Mouse (Mus musculus) heart, embryonic 14.5 days (tissue): ENCODE results near the gene Pecr. TPM values are rescaled to one million over a fixed set of nuclear protein-coding genes. Genes with fewer than 3 reads are reported as not detected.

Experiments
- ATAC-seq: fragments of 200-750 bp; cut with Nextera tagmentation; 2 replicates; pipeline ENCODE4 v1.8.0; 2017; ENCODE audit warnings: low read depth, moderate TSS enrichment; ENCODE audit not compliant: insufficient number of reproducible peaks, insufficient read depth, low FRiP score
- H3K27ac ChIP-seq, 2 experiments: fragments of 200-500 bp in 1 of 2; fragments of 300-500 bp in 1 of 2; sonication (generic) in 1 of 2; replicated peaks in 1 of 2; 2 replicates each; pipeline ENCODE4 v1.5.1; 2012 to 2014; ENCODE audit warnings: low read depth in 2 of 2, low read length in 2 of 2, control low read depth in 1 of 2, mild to moderate bottlenecking in 1 of 2, mixed read lengths in 1 of 2; ENCODE audit not compliant: control insufficient read depth in 1 of 2, insufficient read depth in 1 of 2
- H3K27me3 ChIP-seq: fragments of 300-500 bp; sonication (generic); 2 replicates; pipeline ENCODE4 v1.6.1; 2014; ENCODE audit warnings: mild to moderate bottlenecking, low read length, control low read depth; ENCODE audit not compliant: control insufficient read depth, insufficient read depth
- H3K36me3 ChIP-seq: fragments of 300-500 bp; sonication (generic); 2 replicates; pipeline ENCODE4 v1.6.1; 2014; ENCODE audit warnings: mild to moderate bottlenecking, control low read depth, low read length, mixed read lengths; ENCODE audit not compliant: control insufficient read depth, insufficient read depth
- H3K4me1 ChIP-seq, 2 experiments: fragments of 200-500 bp in 1 of 2; fragments of 300-500 bp in 1 of 2; sonication (generic) in 1 of 2; 2 replicates each; pipeline ENCODE4 v1.6.1; 2012 to 2014; ENCODE audit warnings: low read length in 2 of 2, control low read depth in 1 of 2, mixed read lengths in 1 of 2; ENCODE audit not compliant: control insufficient read depth in 2 of 2, insufficient read depth in 2 of 2
- H3K4me2 ChIP-seq: fragments of 300-500 bp; sonication (generic); 2 replicates; pipeline ENCODE4 v1.6.1; 2014; ENCODE audit warnings: mild to moderate bottlenecking, low read length
- H3K4me3 ChIP-seq, 2 experiments: fragments of 200-500 bp in 1 of 2; fragments of 300-500 bp in 1 of 2; sonication (generic) in 1 of 2; 2 replicates each; pipeline ENCODE4 v1.5.1; 2012 to 2014; ENCODE audit warnings: low read length in 2 of 2, mild to moderate bottlenecking in 2 of 2, control low read depth in 1 of 2, low read depth in 1 of 2, moderate library complexity in 1 of 2; ENCODE audit not compliant: control insufficient read depth in 1 of 2, insufficient read depth in 1 of 2
- H3K9ac ChIP-seq: fragments of 300-500 bp; sonication (generic); 2 replicates; pipeline ENCODE4 v1.6.1; 2014; ENCODE audit warnings: mild to moderate bottlenecking, low read length
- H3K9me3 ChIP-seq: fragments of 300-500 bp; sonication (generic); 2 replicates; pipeline ENCODE4 v1.6.1; 2016; ENCODE audit warnings: low read length, control low read depth; ENCODE audit not compliant: control insufficient read depth
- WGBS: fragments of 180-500 bp; shearing (Covaris S2); extraction: QIAGEN DNeasy Blood & Tissue Kit; methylation state at CpG from one replicate; pipeline ENCODE4 v1.1.7; 2014; 5-methylcytosine and 5-hydroxymethylcytosine counted together
- polyA plus RNA-seq: library from polyadenylated mRNA; unstranded; fragments of >200 nt; fragmentation: Nextera tagmentation; extraction: Ambion mirVana; gene quantifications from 2 replicates; pipeline ENCODE4 v1.2.1, GENCODE M21; 2014

Pecr gene
- polyA plus RNA-seq, 1 experiment from 2014 or later = 23.8 TPM

- Histone ChIP-seq H3K4me3 (peak overlapping the region; percentile 62 to 95), H3K4me2 (peak overlapping the region; percentile 97), H3K9me3 (no peaks in the 10 kb centered on the region), H3K27ac (no peak overlapping the region), H3K4me1 (peaks cover 13 to 14% of the 10 kb centered on the region in 2 experiments), H3K9ac (peak overlapping the region; percentile 77), H3K27me3 (no peaks in the 10 kb centered on the region), H3K36me3 (no peaks in the 10 kb centered on the region)
- ATAC-seq = no peak
- WGBS = 22% methylated on average over 17 of the region's 17 CpGs
These were observed 73.1 kb downstream of the Pecr start for GRCm38 (mm10) chr1:72210803-72211679.

Other genes starting within 250 kb of the Pecr start
- 6.5 and 6.8 TPM in 2 replicates for gene Mreg, start 72.0 kb downstream of the Pecr start, polyA plus RNA-seq
- 0.28 and 0.32 TPM in 2 replicates for gene Tmem169, start 55 bp upstream of the Pecr start, polyA plus RNA-seq
- 17.0 and 18.6 TPM in 2 replicates for gene Xrcc5, start 23.1 kb upstream of the Pecr start, polyA plus RNA-seq